Mouse (Mus musculus) liver, embryonic 16.5 days (tissue): ENCODE data around the gene C5ar2. TPM values are rescaled to one million over a fixed set of nuclear protein-coding genes. Genes with fewer than 3 reads are reported as not detected.

Source experiments
- ATAC-seq: fragments of 200-750 bp; cut with Nextera tagmentation; 2 replicates; pipeline ENCODE4 v1.8.0; 2017; ENCODE audit warnings: low read depth, mild to moderate bottlenecking, moderate number of reproducible peaks, moderate library complexity
- H3K27ac ChIP-seq: fragments of 300-500 bp; sonication (generic); 2 replicates; pipeline ENCODE4 v1.5.1; 2014; ENCODE audit warnings: mild to moderate bottlenecking, low read length
- H3K27me3 ChIP-seq: fragments of 300-500 bp; sonication (generic); 2 replicates; pipeline ENCODE4 v1.6.1; 2014; ENCODE audit warnings: low read depth, low read length, mixed read lengths; ENCODE audit not compliant: control insufficient read depth, insufficient read depth
- H3K36me3 ChIP-seq: fragments of 300-500 bp; sonication (generic); 2 replicates; pipeline ENCODE4 v1.6.1; 2014; ENCODE audit warnings: mild to moderate bottlenecking; ENCODE audit not compliant: control insufficient read depth, insufficient read depth
- H3K4me1 ChIP-seq: fragments of 300-500 bp; sonication (generic); 2 replicates; pipeline ENCODE4 v1.6.1; 2014; ENCODE audit warnings: low read depth, low read length, mixed read lengths; ENCODE audit not compliant: control insufficient read depth
- H3K4me2 ChIP-seq: fragments of 300-500 bp; sonication (generic); 2 replicates; pipeline ENCODE4 v1.6.1; 2014; ENCODE audit warnings: low read depth, low read length, mixed read lengths
- H3K4me3 ChIP-seq: fragments of 300-500 bp; sonication (generic); 2 replicates; pipeline ENCODE4 v1.5.1; 2014; ENCODE audit warnings: low read depth, mild to moderate bottlenecking, low read length
- H3K9ac ChIP-seq: fragments of 300-500 bp; sonication (generic); 2 replicates; pipeline ENCODE4 v1.6.1; 2014; ENCODE audit warnings: low read depth, low read length
- H3K9me3 ChIP-seq: fragments of 300-500 bp; sonication (generic); replicated peaks from 2 replicates; pipeline ENCODE4 v1.6.1; 2016; ENCODE audit warnings: low read length; ENCODE audit not compliant: control insufficient read depth
- WGBS: fragments of 180-500 bp; shearing (Covaris S2); extraction: QIAGEN DNeasy Blood & Tissue Kit; methylation state at CpG from one replicate; pipeline ENCODE4 v1.1.7; 2014; ENCODE audit not compliant: insufficient replicate concordance; 5-methylcytosine and 5-hydroxymethylcytosine counted together
- polyA plus RNA-seq: library from polyadenylated mRNA; unstranded; fragments of >200 nt; fragmentation: Nextera tagmentation; extraction: Ambion mirVana; gene quantifications from 2 replicates; pipeline ENCODE4 v1.2.1, GENCODE M21; 2015

C5ar2 gene
- polyA plus RNA-seq, 1 experiment from 2014 or later: 0.98 TPM

DNA sequence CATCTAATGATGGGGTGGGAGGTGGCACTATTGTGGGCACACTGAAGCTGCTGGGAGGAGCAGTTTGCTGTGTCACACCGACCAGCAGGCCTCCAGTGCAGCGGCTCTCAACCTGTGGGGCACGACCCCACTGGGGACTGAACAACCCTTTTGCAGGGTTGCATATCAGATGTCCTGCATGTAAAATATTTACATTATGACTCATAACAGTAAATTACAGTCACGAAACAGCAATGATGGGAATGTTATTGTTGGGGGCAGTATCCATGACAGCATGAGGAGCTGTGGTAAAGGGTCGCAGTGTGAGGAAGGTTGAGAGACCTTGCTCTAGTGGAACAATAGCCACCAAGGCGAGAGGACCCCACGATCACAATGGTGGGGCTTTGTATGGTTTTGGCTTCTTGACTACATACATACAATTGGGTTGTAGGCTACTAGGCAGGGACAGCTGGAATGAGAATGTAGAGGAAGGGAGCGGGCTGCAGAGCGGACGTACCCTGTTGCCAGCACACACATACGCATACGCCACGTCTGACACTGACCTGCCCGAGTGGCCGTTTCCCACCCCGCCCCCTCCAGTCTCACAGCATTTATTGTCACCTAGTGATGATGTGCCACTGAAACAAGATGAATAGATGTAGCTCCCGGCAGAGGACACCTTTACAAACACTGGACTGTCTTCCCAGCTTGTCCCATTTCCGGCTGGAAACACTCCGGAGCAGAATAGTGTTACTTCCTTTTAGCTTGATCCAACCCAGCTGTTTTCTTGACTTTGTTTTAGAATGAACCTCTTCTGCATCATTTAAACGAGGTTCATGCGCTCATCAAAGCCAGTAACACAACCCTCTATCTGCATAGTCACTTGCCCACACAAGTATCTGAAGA, 34.9 kb downstream of the C5ar2 start:
- no peak for ATAC-seq
- Histone ChIP-seq H3K27me3 (no peaks in the 10 kb centered on the region), H3K9ac (no peak overlapping the region), H3K27ac (no peak overlapping the region), H3K9me3 (no peaks in the 10 kb centered on the region), H3K4me1 (no peaks in the 10 kb centered on the region), H3K36me3 (no peaks in the 10 kb centered on the region), H3K4me3 (no peak overlapping the region), H3K4me2 (no peak overlapping the region)
- WGBS: 77% methylated on average over 21 of the region's 21 CpGs

- Histone ChIP-seq H3K4me2 (no peak overlapping the region), H3K9me3 (no peaks in the 10 kb centered on the region), H3K4me1 (no peaks in the 10 kb centered on the region), H3K9ac (no peak overlapping the region), H3K36me3 (no peaks in the 10 kb centered on the region; the same call in 1 of the 2 replicates), H3K4me3 (no peak overlapping the region), H3K27ac (no peak overlapping the region), H3K27me3 (no peaks in the 10 kb centered on the region)
- ATAC-seq: peak; percentile 35
- 74% methylated on average over 9 of the region's 10 CpGs for WGBS
Measured at GRCm38 (mm10) chr7:16207496-16207895, 36.5 kb downstream of the C5ar2 start.

GRCm38 (mm10) chr7:16207076-16207475, 36.9 kb downstream of the C5ar2 start:
- Histone ChIP-seq H3K27ac (no peak overlapping the region), H3K4me2 (no peak overlapping the region), H3K4me1 (no peaks in the 10 kb centered on the region), H3K9ac (no peak overlapping the region), H3K36me3 (no peaks in the 10 kb centered on the region; the same call in 1 of the 2 replicates), H3K27me3 (no peaks in the 10 kb centered on the region), H3K9me3 (no peaks in the 10 kb centered on the region), H3K4me3 (no peak overlapping the region)
- no peak for ATAC-seq
- 72% methylated on average over 7 of the region's 7 CpGs for WGBS

GRCm38 (mm10) chr7:16204791-16205190, 39.2 kb downstream of the C5ar2 start:
- no peaks in the 10 kb centered on the region for H3K9me3 ChIP-seq
- 62% methylated on average over 8 of the region's 9 CpGs for WGBS
- H3K4me2 ChIP-seq: no peak overlapping the region
- H3K36me3 ChIP-seq: no peaks in the 10 kb centered on the region; the same call in 1 of the 2 replicates
- no peak overlapping the region for H3K27ac ChIP-seq
- no peak overlapping the region for H3K4me3 ChIP-seq
- H3K27me3 ChIP-seq: no peaks in the 10 kb centered on the region
- no peak for ATAC-seq
- H3K9ac ChIP-seq: no peak overlapping the region
- no peaks in the 10 kb centered on the region for H3K4me1 ChIP-seq

- Histone ChIP-seq H3K4me1 (no peaks in the 10 kb centered on the region), H3K27me3 (no peaks in the 10 kb centered on the region), H3K27ac (no peak overlapping the region), H3K9ac (no peak overlapping the region), H3K36me3 (peaks cover 2% of the 10 kb centered on the region), H3K9me3 (no peaks in the 10 kb centered on the region), H3K4me3 (no peak overlapping the region), H3K4me2 (no peak overlapping the region)
- WGBS: 77% methylated on average over 13 of the region's 13 CpGs
- no peak for ATAC-seq
Measured at GRCm38 (mm10) chr7:16203505-16203903, 40.5 kb downstream of the C5ar2 start.

DNA sequence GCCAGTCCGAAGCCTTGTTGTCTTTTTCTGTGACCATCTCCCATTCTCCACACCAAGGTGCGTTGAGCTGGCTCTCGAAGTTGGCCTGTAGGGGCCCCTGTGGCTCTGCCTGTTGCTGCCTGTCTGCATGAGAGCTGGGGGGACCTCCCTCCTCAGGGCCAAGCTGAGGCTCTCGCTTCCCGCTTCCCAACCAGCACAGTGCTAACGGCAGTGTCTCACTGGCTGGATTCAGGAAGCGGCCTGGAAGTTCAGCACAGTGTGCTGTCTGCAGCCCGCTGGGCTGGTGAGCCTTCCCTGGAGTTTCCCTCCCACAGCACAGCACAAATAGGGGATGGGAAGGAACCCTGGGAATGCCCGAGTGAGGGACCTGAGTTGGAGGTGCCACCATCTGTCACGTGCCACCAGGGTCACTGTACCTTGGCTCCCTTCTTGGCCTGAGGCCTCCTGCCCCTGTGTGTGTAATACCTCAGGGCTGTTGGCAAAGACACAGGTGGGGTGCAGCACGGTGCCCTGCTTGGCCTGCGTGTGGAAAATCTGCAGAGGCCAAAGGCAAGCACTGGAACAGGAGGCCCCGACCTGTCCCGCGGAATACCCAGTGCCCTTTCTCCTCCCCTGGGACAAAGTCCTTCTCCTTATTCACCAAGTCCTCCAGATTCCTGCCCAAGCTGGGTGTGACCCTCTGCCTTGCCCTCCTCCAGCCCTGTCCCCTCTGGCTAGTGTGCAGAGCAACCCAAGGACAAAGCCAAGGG, 41.0 kb downstream of the C5ar2 start:
- no peak overlapping the region for H3K27ac ChIP-seq
- WGBS: 78% methylated on average over 15 of the region's 15 CpGs
- no peak for ATAC-seq
- peaks cover 4% of the 10 kb centered on the region for H3K36me3 ChIP-seq
- H3K4me1 ChIP-seq: no peaks in the 10 kb centered on the region
- no peaks in the 10 kb centered on the region for H3K27me3 ChIP-seq
- H3K9ac ChIP-seq: no peak overlapping the region
- no peaks in the 10 kb centered on the region for H3K9me3 ChIP-seq
- no peak overlapping the region for H3K4me2 ChIP-seq
- no peak overlapping the region for H3K4me3 ChIP-seq

GRCm38 (mm10) chr7:16201136-16201535, 42.8 kb downstream of the C5ar2 start:
- H3K27ac ChIP-seq: no peak overlapping the region
- 23% methylated on average over 6 of the region's 6 CpGs for WGBS
- H3K4me2 ChIP-seq: no peak overlapping the region
- no peak overlapping the region for H3K4me3 ChIP-seq
- H3K36me3 ChIP-seq: peaks cover 4% of the 10 kb centered on the region
- H3K4me1 ChIP-seq: no peaks in the 10 kb centered on the region
- H3K9ac ChIP-seq: no peak overlapping the region
- no peaks in the 10 kb centered on the region for H3K27me3 ChIP-seq
- no peaks in the 10 kb centered on the region for H3K9me3 ChIP-seq
- no peak for ATAC-seq

GRCm38 (mm10) chr7:16198540-16198939, 45.4 kb downstream of the C5ar2 start:
- 76% methylated on average over 11 of the region's 11 CpGs for WGBS
- no peaks in the 10 kb centered on the region for H3K4me1 ChIP-seq
- ATAC-seq: no peak
- no peaks in the 10 kb centered on the region for H3K9me3 ChIP-seq
- H3K27me3 ChIP-seq: no peaks in the 10 kb centered on the region
- H3K4me2 ChIP-seq: no peak overlapping the region
- no peak overlapping the region for H3K27ac ChIP-seq
- no peak overlapping the region for H3K9ac ChIP-seq
- H3K4me3 ChIP-seq: no peak overlapping the region
- peaks cover 4% of the 10 kb centered on the region for H3K36me3 ChIP-seq

- Histone ChIP-seq H3K4me2 (no peak overlapping the region), H3K27ac (no peak overlapping the region), H3K4me3 (no peak overlapping the region), H3K36me3 (peaks cover 4% of the 10 kb centered on the region), H3K9me3 (no peaks in the 10 kb centered on the region), H3K9ac (no peak overlapping the region), H3K27me3 (no peaks in the 10 kb centered on the region), H3K4me1 (no peaks in the 10 kb centered on the region)
- 64% methylated on average over 5 of the region's 5 CpGs for WGBS
- no peak for ATAC-seq
Measured at GRCm38 (mm10) chr7:16197166-16197565, 46.8 kb downstream of the C5ar2 start.
